Mouse (Mus musculus) hematopoietic stem cell, adult 5-6 weeks (primary cell): ENCODE measurements at regions not wholly inside any gene's neighbourhood (a gene's known extent, or its start where the extent isn't known, plus 50 kb on each side); places are given as distances from the start of the nearest gene placed in this dataset.

ENCODE experiments used
- ATAC-seq, 2 experiments: fragments of 125-278 bp in 1 of 2; replicated peaks in 1 of 2; 2 replicates each; pipeline ENCODE4 v1.8.0; 2016 to 2017; ENCODE audit warnings: inconsistent platforms in 2 of 2, mild to moderate bottlenecking in 2 of 2, moderate number of reproducible peaks in 2 of 2, low read depth in 1 of 2, moderate TSS enrichment in 1 of 2; ENCODE audit not compliant: low FRiP score in 2 of 2, poor library complexity in 2 of 2, severe bottlenecking in 2 of 2, insufficient read depth in 1 of 2, low TSS enrichment in 1 of 2

GRCm38 (mm10) chr14:9338220-9338619 is 672.2 kb upstream of the 4930452B06Rik start:
- no peak for ATAC-seq

GRCm38 (mm10) chr14:9337107-9337506 is 671.1 kb upstream of the 4930452B06Rik start:
- no peak for ATAC-seq

GRCm38 (mm10) chr14:9331593-9331992 is 665.6 kb upstream of the 4930452B06Rik start:
- ATAC-seq = no peak

GRCm38 (mm10) chr14:9330767-9331166 is 664.7 kb upstream of the 4930452B06Rik start:
- no peak for ATAC-seq

- no peak for ATAC-seq
Observed at GRCm38 (mm10) chr14:9329839-9330485, 663.9 kb upstream of the 4930452B06Rik start.

- ATAC-seq = no peak
Observed at GRCm38 (mm10) chr14:9327344-9327743, 661.3 kb upstream of the 4930452B06Rik start.

- no peak for ATAC-seq
Observed at GRCm38 (mm10) chr14:9319842-9320241, 653.8 kb upstream of the 4930452B06Rik start.

GRCm38 (mm10) chr14:9318796-9319465 is 652.9 kb upstream of the 4930452B06Rik start:
- ATAC-seq = no peak

- no peak for ATAC-seq
Observed at GRCm38 (mm10) chr14:9315224-9315623, 649.2 kb upstream of the 4930452B06Rik start.

- no peak for ATAC-seq
Observed at GRCm38 (mm10) chr14:9296145-9296544, 630.1 kb upstream of the 4930452B06Rik start.

GRCm38 (mm10) chr14:9294555-9294954 is 628.5 kb upstream of the 4930452B06Rik start:
- no peak for ATAC-seq

GRCm38 (mm10) chr14:9288103-9288502 is 622.1 kb upstream of the 4930452B06Rik start:
- ATAC-seq = no peak

GRCm38 (mm10) chr14:9285606-9286002 is 619.6 kb upstream of the 4930452B06Rik start:
- ATAC-seq = no peak

- ATAC-seq = no peak
Observed at GRCm38 (mm10) chr14:9284976-9285605, 619.1 kb upstream of the 4930452B06Rik start.

- ATAC-seq = no peak
Observed at GRCm38 (mm10) chr14:9267282-9268091, 601.4 kb upstream of the 4930452B06Rik start.

- ATAC-seq = no peak
Observed at GRCm38 (mm10) chr14:9252017-9252416, 586.0 kb upstream of the 4930452B06Rik start.

GRCm38 (mm10) chr14:9245266-9245665 is 579.2 kb upstream of the 4930452B06Rik start:
- ATAC-seq = no peak

GRCm38 (mm10) chr14:9243336-9243735 is 577.3 kb upstream of the 4930452B06Rik start:
- ATAC-seq = no peak
